Mouse (Mus musculus) kidney, adult 2 months (tissue): Measurements from ENCODE around the gene Ankfn1. TPM values are rescaled to one million over a fixed set of nuclear protein-coding genes. Genes with fewer than 3 reads are reported as not detected.

Source experiments
- DNase-seq: peaks from one replicate; pipeline ENCODE4 v3.0.0; 2021
- H3K27ac ChIP-seq: fragments of 200-500 bp; 2 replicates; pipeline ENCODE4 v1.5.1; 2012; ENCODE audit warnings: low read depth, low read length, control low read depth, inconsistent platforms; ENCODE audit not compliant: insufficient read depth
- H3K27me3 ChIP-seq: fragments of 200-500 bp; replicated peaks from 2 replicates; pipeline ENCODE4 v1.6.1; 2012; ENCODE audit warnings: mild to moderate bottlenecking, moderate library complexity, low read length, inconsistent platforms; ENCODE audit not compliant: control insufficient read depth, insufficient read depth
- H3K36me3 ChIP-seq: fragments of 200-500 bp; 2 replicates; pipeline ENCODE4 v1.6.1; 2012; ENCODE audit warnings: mild to moderate bottlenecking, moderate library complexity, low read length, inconsistent platforms; ENCODE audit not compliant: control insufficient read depth, insufficient read depth
- H3K4me1 ChIP-seq: fragments of 200-500 bp; 2 replicates; pipeline ENCODE4 v1.6.1; 2011; ENCODE audit warnings: low read length; ENCODE audit not compliant: control insufficient read depth, insufficient read depth
- H3K4me3 ChIP-seq: fragments of 200-500 bp; 2 replicates; pipeline ENCODE4 v1.5.1; 2011; ENCODE audit warnings: mild to moderate bottlenecking, low read depth, low read length, control low read depth; ENCODE audit not compliant: insufficient read depth
- CTCF ChIP-seq: fragments of 200-500 bp; conservative IDR thresholded peaks from 2 replicates; pipeline ENCODE4 v1.5.1; 2011; ENCODE audit warnings: low read depth, mild to moderate bottlenecking, control low read depth, low read length, moderate library complexity, mixed read lengths; ENCODE audit not compliant: insufficient read depth, insufficient read length
- POLR2A ChIP-seq: fragments of 200-500 bp; IDR thresholded peaks from one replicate; pipeline ENCODE4 v1.6.1; 2011; ENCODE audit warnings: low read depth, low read length, control low read depth
- whole genome bisulfite sequencing: fragments of 180-500 bp; shearing (Covaris S2); methylation state at CpG from one replicate; pipeline ENCODE4 v1.1.7; 2018; 5-methylcytosine and 5-hydroxymethylcytosine counted together
- polyA plus RNA-seq: library from polyadenylated mRNA; depleted of rRNA; stranded (reverse); fragments of >200 nt; gene quantifications from 2 replicates; pipeline ENCODE4 v1.2.3, GENCODE M21; 2012

Gene Ankfn1
- polyA plus RNA-seq, 1 experiment, result 0.03 TPM

DNA sequence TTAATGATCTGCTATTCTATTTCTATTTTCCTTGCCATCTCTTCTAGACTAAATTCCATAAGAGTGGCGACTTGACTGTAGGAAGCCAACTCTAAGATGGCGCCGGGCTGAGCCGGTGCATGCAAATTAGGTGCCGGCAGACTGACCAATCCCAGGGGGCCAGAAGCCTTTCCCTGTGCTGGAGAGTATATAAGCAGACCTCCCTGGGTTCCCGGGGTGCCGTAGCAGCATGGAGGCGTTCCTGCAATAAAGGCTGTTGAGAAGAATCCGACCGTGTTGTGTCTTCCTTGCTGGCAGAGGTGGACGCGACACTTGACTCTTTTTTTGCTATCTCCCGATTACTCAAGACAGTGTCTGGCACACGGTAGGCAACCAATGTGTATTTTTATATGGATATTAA lies 374.0 kb downstream of the Ankfn1 start:
- Histone ChIP-seq H3K36me3 (no peaks in the 10 kb centered on the region), H3K27me3 (no peaks in the 10 kb centered on the region), H3K4me3 (no peak overlapping the region), H3K27ac (no peak overlapping the region), H3K4me1 (no peaks in the 10 kb centered on the region)
- TF ChIP-seq CTCF (no peak), POLR2A (no peak)
- WGBS, result 96% methylated on average over 14 of the region's 14 CpGs
- no peak for DNase-seq

DNA sequence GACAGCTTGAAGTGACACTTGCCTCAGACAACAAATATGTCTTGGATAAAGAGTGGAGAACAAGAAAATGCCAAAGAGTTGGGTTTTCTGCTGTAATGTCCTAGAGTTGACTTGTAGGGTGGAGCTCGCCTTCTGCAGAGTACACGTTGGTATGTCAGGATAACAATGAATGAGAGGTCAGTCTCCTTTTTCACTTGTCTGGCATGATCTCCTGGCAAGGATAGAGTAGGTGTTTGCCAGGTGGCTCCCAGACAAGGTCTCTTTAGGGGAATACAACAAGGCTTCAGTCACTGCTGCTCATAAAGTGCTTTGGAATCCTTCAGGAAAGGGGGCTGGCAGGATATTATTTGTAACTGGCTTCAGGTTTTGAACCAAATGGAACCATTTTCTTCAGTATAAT lies 388.6 kb downstream of the Ankfn1 start:
- no peak for DNase-seq
- 67% methylated on average over 2 of the region's 2 CpGs for WGBS
- no peak overlapping the region for H3K27ac ChIP-seq
- H3K4me1 ChIP-seq, result no peaks in the 10 kb centered on the region
- no peak overlapping the region for H3K4me3 ChIP-seq
- no peaks in the 10 kb centered on the region for H3K36me3 ChIP-seq
- H3K27me3 ChIP-seq, result no peaks in the 10 kb centered on the region
- no peak for TF ChIP-seq CTCF
- TF ChIP-seq POLR2A, result no peak

DNA sequence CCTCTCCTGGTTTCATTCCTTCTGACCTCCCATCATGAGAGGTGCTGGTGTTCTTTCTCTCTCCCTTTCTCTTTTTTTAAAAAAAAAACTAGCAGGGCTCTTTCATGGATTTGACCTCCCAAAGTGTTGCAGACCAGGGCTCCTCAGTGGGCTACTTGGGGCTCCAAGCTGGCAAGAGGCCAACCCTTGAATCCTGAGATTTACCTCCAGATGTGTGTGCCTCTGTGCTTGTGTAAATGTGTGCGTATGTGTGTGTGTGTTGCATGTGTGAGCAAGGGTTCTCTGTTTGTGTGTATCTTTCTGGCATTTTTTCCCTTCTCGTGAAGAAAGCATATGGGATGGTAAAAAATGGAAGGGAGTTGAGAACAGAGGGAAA lies 394.8 kb downstream of the Ankfn1 start:
- TF ChIP-seq POLR2A (no peak), CTCF (no peak)
- H3K4me1 ChIP-seq, result no peaks in the 10 kb centered on the region
- H3K27me3 ChIP-seq, result no peaks in the 10 kb centered on the region; the same call in 1 of the 2 replicates
- no peak for DNase-seq
- H3K4me3 ChIP-seq, result no peak overlapping the region
- H3K36me3 ChIP-seq, result no peaks in the 10 kb centered on the region
- H3K27ac ChIP-seq, result no peak overlapping the region
- 87% methylated on average over 2 of the region's 2 CpGs for WGBS

DNA sequence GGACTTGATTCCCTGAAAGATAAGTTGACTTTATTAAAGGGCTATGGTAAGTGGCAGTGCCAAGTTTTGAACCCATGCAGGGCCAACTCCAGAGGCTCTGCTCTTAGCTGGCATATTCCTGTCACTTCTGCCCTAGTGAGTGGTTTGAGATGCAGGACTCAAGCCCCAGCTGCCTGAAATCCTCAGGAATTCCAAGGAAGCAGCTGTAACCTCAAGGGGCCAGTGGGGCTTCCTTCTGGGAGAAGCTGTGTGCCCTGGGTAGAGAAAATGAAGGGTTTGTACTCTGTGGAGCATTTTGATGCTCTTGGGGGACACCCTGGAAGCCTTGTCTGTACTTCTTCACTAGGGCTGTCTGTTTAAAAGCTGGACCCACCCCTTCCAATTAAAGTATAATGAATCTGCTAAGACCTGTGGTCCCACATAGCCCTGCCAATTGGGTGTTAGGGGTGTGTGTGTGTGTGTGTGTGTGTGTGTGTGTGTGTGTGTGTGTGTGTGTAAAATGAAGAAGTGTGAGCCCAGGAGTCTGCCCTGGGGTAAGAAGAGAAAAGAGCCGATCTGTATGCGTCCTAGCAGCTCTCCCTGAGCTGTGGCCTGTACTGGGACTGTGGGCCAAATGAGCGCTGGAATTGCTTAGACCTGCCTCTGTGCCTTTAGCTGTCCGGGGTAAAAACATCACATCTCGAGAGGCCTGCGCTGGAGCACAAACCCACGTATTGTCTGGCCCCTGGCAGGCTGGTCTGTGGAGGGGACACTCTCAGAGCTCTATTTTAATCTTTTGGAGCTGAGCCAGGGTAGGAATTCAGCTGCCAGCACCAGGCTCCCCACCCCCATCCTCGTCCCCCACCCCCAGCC lies 395.4 kb downstream of the Ankfn1 start:
- no peak for TF ChIP-seq POLR2A
- TF ChIP-seq CTCF, result no peak
- H3K4me3 ChIP-seq, result no peak overlapping the region
- H3K27ac ChIP-seq, result no peak overlapping the region
- H3K4me1 ChIP-seq, result no peaks in the 10 kb centered on the region
- 53% methylated on average over 8 of the region's 8 CpGs for WGBS
- no peaks in the 10 kb centered on the region; the same call in 1 of the 2 replicates for H3K27me3 ChIP-seq
- H3K36me3 ChIP-seq, result no peaks in the 10 kb centered on the region
- DNase-seq, result no peak

DNA sequence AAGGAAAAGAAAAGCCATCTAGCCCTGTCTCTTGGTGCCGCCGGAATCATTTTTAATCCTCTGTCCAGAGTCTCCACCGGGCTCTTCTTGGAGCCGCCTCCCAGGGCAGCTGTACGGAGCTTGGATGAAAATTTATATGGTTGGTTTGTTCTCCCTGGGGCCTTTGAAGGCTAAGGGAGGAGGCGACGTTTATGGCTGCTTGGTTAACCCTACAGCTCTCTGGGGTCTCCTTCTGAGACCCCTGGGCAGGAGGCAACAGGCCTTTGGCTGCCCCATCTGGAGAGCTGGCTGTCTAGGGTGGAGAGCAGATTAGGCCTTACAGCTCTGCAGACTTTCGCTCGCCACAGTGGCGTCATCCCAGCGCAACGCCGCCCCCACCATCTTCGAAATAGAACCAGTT lies 406.5 kb downstream of the Ankfn1 start:
- no peaks in the 10 kb centered on the region for H3K4me1 ChIP-seq
- no peak overlapping the region for H3K4me3 ChIP-seq
- no peak for DNase-seq
- H3K27me3 ChIP-seq, result no peaks in the 10 kb centered on the region
- H3K27ac ChIP-seq, result no peak overlapping the region
- WGBS, result 60% methylated on average over 14 of the region's 14 CpGs
- H3K36me3 ChIP-seq, result no peaks in the 10 kb centered on the region
- TF ChIP-seq CTCF (no peak), POLR2A (no peak)

DNA sequence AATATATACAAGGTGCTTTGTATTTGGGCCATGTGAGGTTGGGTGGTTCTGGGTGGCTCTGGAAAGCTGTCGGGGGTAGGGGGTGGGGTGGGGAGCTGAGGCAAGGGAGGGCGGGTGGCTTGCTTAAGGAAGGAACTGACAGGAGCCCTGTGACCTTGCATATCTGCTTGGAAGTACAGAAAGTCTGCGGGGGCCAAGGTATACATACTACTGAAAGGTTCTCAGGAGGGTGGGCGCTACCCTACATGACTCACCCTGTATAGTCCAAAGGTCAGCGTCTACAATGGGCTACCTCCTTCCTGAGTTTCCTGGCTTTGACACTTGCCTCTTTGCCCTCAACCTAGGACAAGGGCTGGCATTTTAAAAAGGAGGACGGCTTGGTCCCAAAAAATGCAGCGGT lies 407.1 kb downstream of the Ankfn1 start:
- H3K27ac ChIP-seq, result no peak overlapping the region
- H3K4me1 ChIP-seq, result no peaks in the 10 kb centered on the region
- no peak overlapping the region for H3K4me3 ChIP-seq
- H3K27me3 ChIP-seq, result no peaks in the 10 kb centered on the region
- 62% methylated on average over 7 of the region's 7 CpGs for WGBS
- no peak for TF ChIP-seq POLR2A
- TF ChIP-seq CTCF, result no peak
- DNase-seq, result no peak
- H3K36me3 ChIP-seq, result no peaks in the 10 kb centered on the region

DNA sequence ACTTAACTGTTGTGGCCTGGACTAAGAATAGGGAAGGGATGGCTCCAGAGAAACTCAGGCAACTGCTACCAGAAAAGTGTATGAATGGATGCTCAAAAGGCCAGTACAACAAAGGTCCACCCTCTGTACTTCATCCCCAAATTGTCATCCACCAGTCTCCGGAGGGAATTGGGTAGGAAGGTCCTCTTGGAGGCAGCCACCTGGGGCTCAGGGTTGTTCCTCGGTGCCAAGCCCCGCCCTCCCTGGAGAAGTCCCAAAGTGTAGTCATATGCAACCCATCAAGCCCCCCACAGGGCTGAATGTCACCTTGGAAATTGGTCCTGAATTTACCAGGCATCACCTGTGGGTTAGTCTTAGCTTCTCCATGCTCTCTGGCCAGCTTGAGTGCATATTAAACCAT lies 413.5 kb downstream of the Ankfn1 start:
- 82% methylated on average over 3 of the region's 3 CpGs for WGBS
- H3K4me1 ChIP-seq, result no peaks in the 10 kb centered on the region
- H3K27me3 ChIP-seq, result no peaks in the 10 kb centered on the region
- H3K36me3 ChIP-seq, result no peaks in the 10 kb centered on the region
- TF ChIP-seq CTCF (no peak), POLR2A (no peak)
- no peak for DNase-seq
- no peak overlapping the region for H3K4me3 ChIP-seq
- no peak overlapping the region for H3K27ac ChIP-seq
